Mouse (Mus musculus) G1E (cell line): ENCODE results near the gene Rragd. TPM values are rescaled to one million over a fixed set of nuclear protein-coding genes. Genes with fewer than 3 reads are reported as not detected.

ENCODE experiments used
- ATAC-seq: 2 replicates; pipeline ENCODE4 v1.8.0; 2016; ENCODE audit warnings: mild to moderate bottlenecking; ENCODE audit not compliant: insufficient number of reproducible peaks, poor library complexity, low FRiP score, severe bottlenecking; ENCODE audit errors: extremely low read depth
- DNase-seq: peaks from one replicate; pipeline ENCODE4 v3.0.0; 2012; ENCODE audit warnings: low spot score
- H3K27me3 ChIP-seq: 2 replicates; pipeline ENCODE4 v1.6.1; 2012; ENCODE audit warnings: mild to moderate bottlenecking, low read length, inconsistent platforms; ENCODE audit not compliant: insufficient read depth
- H3K36me3 ChIP-seq: replicated peaks from 2 replicates; pipeline ENCODE3; 2012; ENCODE audit warnings: mild to moderate bottlenecking, inconsistent platforms
- H3K4me1 ChIP-seq: 2 replicates; pipeline ENCODE4 v1.6.1; 2012; ENCODE audit warnings: low read depth, low read length, inconsistent platforms, mixed read lengths; ENCODE audit not compliant: insufficient read depth
- H3K4me3 ChIP-seq: 2 replicates; pipeline ENCODE4 v1.5.1; 2012; ENCODE audit warnings: low read depth, mild to moderate bottlenecking, inconsistent platforms, low read length, moderate library complexity, mixed read lengths
- H3K9me3 ChIP-seq: replicated peaks from 2 replicates; pipeline ENCODE4 v1.6.1; 2012; ENCODE audit warnings: inconsistent platforms
- CTCF ChIP-seq: IDR thresholded peaks from 2 replicates; pipeline ENCODE4 v1.5.1; 2012; ENCODE audit warnings: low read depth, low read length, inconsistent platforms, mixed read lengths
- GATA1 ChIP-seq: IDR thresholded peaks from 2 replicates; pipeline ENCODE4 v1.6.1; 2012; ENCODE audit warnings: borderline replicate concordance, low read length, inconsistent platforms, mixed read lengths
- GATA2 ChIP-seq: IDR thresholded peaks from 2 replicates; pipeline ENCODE4 v1.6.1; 2012; ENCODE audit warnings: low read depth, low read length, inconsistent platforms, borderline replicate concordance
- POLR2AphosphoS5 ChIP-seq: IDR thresholded peaks from 2 replicates; pipeline ENCODE4 v1.6.1; 2012; ENCODE audit warnings: low read depth, low read length, inconsistent platforms; ENCODE audit not compliant: insufficient replicate concordance
- TAL1 ChIP-seq: conservative IDR thresholded peaks from 2 replicates; pipeline ENCODE4 v1.6.1; 2012; ENCODE audit warnings: low read depth, low read length, inconsistent platforms, mixed read lengths
- polyA plus RNA-seq: library from polyadenylated mRNA; stranded (reverse); fragments of >175 nt; gene quantifications from 2 replicates; pipeline ENCODE4 v1.2.3, GENCODE M21; 2012
- total RNA-seq, 2 experiments: library from RNA; stranded (forward) in 1 of 2; stranded (reverse) in 1 of 2; fragments of 200-1000 nt in 1 of 2; fragments of >200 nt in 1 of 2; fragmentation: Nextera tagmentation in 1 of 2; gene quantifications; 2 replicates each; pipeline ENCODE4 v1.2.3; 2014 to 2017

The Rragd gene
- total and polyA plus RNA-seq, 3 experiments, result 0.49 to 44.3 (median 6.9) TPM

DNA sequence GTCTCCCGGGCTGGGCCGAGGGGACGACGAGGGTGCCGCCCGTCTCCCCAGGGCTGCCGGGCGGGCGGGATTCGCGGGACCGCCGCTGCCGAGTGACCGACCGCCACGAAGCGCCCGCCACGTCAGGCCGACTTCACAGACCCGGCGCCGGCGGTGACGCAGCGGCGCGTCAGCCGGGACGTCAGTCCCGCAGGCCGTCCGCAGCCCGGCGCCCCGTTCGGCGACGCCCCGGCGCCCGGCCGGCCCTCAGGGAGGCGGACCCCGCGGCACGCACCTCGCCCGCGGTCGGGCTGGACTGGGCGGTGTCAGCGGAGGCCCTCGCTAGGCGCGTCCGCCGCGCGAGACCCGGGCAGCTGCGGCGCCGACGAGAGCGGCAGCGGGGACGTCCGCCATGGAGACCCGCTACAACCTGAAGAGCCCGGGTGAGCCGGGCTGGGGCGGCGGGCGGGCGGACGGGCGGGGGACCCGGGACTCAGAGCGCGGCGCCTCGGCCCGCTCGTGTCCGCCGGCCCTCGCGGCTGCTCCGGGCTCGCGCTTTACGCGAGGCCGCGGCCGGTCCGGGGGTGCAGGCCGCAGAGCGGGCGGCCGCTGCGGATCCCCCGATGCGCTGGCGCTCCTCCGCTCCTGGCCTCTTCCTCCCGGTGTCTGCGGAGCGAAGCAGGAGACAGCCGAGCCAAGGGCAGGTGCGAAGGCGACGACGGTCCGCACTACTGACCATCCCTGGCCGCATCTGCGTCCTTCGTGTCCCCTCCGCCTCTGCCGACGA lies 48.5 kb downstream of the Rragd start, which contains the start of gene Ube2j1:
TSS of gene Ube2j1 (plus strand) at position 222 of the 766 bp plus-strand sequence.
- Histone ChIP-seq H3K9me3 (no peaks in the 10 kb centered on the region), H3K36me3 (peaks cover 44% of the 10 kb centered on the region), H3K4me1 (peaks cover 24% of the 10 kb centered on the region), H3K27me3 (no peaks in the 10 kb centered on the region), H3K4me3 (peak within 1 kb of the TSS; percentile 95)
- DNase-seq (peak; percentile 93), ATAC-seq (peak; percentile 52; the same call in 1 of the 2 replicates)
- TF ChIP-seq POLR2AphosphoS5 (no peak), GATA1 (no peak), TAL1 (no peak)

- Histone ChIP-seq H3K27me3 (no peaks in the 10 kb centered on the region), H3K4me3 (peak overlapping the region; percentile 95), H3K9me3 (no peaks in the 10 kb centered on the region), H3K36me3 (peaks cover 45% of the 10 kb centered on the region), H3K4me1 (peaks cover 24% of the 10 kb centered on the region)
- ATAC-seq (no peak), DNase-seq (no peak)
- TF ChIP-seq CTCF (no peak), GATA1 (no peak), TAL1 (no peak), POLR2AphosphoS5 (no peak), GATA2 (no peak)
Observed at GRCm38 (mm10) chr4:33032045-33032444, 49.2 kb downstream of the Rragd start.

- no peak for TF ChIP-seq TAL1
- no peak for TF ChIP-seq CTCF
- no peak for TF ChIP-seq POLR2AphosphoS5
- no peak for TF ChIP-seq GATA1
Observed at GRCm38 (mm10) chr4:33033515-33033914, 50.7 kb downstream of the Rragd start.

DNA sequence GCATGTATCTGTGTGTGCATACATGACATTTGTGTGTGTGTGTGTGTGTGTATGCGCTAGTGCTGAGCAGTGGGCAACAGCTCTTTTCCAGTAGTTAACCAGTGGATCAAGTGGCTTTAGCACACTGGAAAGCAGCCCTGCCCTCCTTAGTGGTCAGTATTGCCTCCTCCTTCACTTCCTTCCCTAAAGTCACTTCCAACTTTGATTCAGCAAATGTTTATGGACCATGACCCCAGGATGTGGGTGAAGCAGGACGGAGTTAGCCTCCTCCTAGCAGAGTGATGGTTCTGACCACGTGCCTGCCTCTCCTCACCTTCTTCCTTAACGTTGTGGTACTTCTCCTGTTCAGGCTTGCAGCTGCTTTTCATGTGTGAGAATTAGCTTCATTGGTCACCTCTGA lies 57.0 kb downstream of the Rragd start:
- no peak for ATAC-seq
- H3K27me3 ChIP-seq, result no peaks in the 10 kb centered on the region
- TF ChIP-seq GATA2 (no peak), TAL1 (no peak), GATA1 (no peak)
- H3K4me3 ChIP-seq, result no peak overlapping the region
- H3K36me3 ChIP-seq, result peaks cover 80% of the 10 kb centered on the region
- peaks cover 3% of the 10 kb centered on the region; the same call in 1 of the 2 replicates for H3K4me1 ChIP-seq
- no peak for DNase-seq
- H3K9me3 ChIP-seq, result no peaks in the 10 kb centered on the region

More at GRCm38 (mm10) chr4:33033515-33033914, 50.7 kb downstream of the Rragd start:
- H3K4me3 ChIP-seq, result no peak overlapping the region
- DNase-seq (no peak), ATAC-seq (0 out of 2 replicates have a peak, but pooled peaks have one; percentile 16)
- peaks cover 24% of the 10 kb centered on the region for H3K4me1 ChIP-seq
- H3K27me3 ChIP-seq, result no peaks in the 10 kb centered on the region
- H3K36me3 ChIP-seq, result peaks cover 37% of the 10 kb centered on the region
- no peaks in the 10 kb centered on the region for H3K9me3 ChIP-seq

GRCm38 (mm10) chr4:33049601-33050000 lies 66.8 kb downstream of the Rragd start:
- Histone ChIP-seq H3K4me1 (no peaks in the 10 kb centered on the region), H3K4me3 (no peak overlapping the region), H3K27me3 (no peaks in the 10 kb centered on the region), H3K36me3 (peaks cover 82% of the 10 kb centered on the region), H3K9me3 (no peaks in the 10 kb centered on the region)
- TF ChIP-seq POLR2AphosphoS5, result no peak
- DNase-seq, result no peak
- ATAC-seq, result no peak

DNA sequence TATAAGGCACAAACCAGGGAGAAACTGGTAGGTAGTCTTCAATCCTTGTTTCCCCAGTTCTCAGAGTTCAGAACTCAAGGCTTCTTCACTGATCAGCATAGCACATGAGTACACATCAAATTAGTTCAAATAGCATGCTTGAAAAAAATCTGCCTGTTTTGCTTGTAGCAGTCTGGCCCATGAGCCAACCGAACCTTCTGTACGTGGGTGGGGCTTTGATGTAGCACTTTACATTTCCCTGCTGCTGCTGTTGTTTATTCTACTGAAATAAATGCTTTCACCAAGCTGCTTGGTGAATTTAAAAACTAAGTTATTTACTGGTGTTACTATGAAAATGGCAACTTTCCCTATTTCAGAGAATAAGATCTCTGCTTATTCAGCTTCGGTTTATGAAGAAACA lies 69.2 kb downstream of the Rragd start:
- no peak overlapping the region for H3K4me3 ChIP-seq
- no peaks in the 10 kb centered on the region for H3K4me1 ChIP-seq
- ATAC-seq, result no peak
- no peaks in the 10 kb centered on the region for H3K9me3 ChIP-seq
- H3K36me3 ChIP-seq, result peaks cover 60% of the 10 kb centered on the region
- no peak for TF ChIP-seq TAL1
- TF ChIP-seq GATA1, result no peak
- TF ChIP-seq CTCF, result no peak
- no peak for TF ChIP-seq GATA2
- no peak for TF ChIP-seq POLR2AphosphoS5
- H3K27me3 ChIP-seq, result no peaks in the 10 kb centered on the region
- DNase-seq, result no peak

DNA sequence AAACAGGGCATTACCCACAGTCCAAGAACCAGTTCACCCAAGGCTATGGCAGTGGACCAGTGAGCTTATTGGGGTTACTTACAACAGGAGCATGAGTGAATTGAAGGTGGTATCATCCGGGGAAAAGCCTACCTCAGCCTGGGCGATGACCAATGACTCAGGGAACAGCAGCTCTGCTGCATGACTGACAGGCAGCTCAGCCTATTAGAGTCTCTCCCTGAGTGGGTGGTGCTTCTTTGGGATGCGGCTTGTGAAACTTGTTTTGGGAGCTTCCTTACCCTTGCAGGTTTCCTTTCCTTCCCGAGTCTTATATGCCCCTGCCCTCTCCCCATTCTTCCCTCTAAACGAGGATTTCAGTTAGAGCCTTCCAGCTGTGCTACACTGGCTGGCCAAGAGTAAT lies 69.8 kb downstream of the Rragd start:
- Histone ChIP-seq H3K4me1 (no peaks in the 10 kb centered on the region), H3K9me3 (no peaks in the 10 kb centered on the region), H3K36me3 (peaks cover 56% of the 10 kb centered on the region), H3K4me3 (no peak overlapping the region), H3K27me3 (no peaks in the 10 kb centered on the region)
- DNase-seq (no peak), ATAC-seq (no peak)
- TF ChIP-seq GATA1 (no peak), TAL1 (no peak), GATA2 (no peak), CTCF (no peak), POLR2AphosphoS5 (no peak)
